Mouse (Mus musculus) forebrain, embryonic 13.5 days (tissue): ENCODE results near the gene Usp34. TPM values are rescaled to one million over a fixed set of nuclear protein-coding genes. Genes with fewer than 3 reads are reported as not detected.
A peak's percentile ranks its signal among the peaks of the same experiment; 100 is the strongest.
"Not testable (repeated sequence)": the region's sequence is repeated elsewhere in the genome, so short reads cannot be mapped to it uniquely, and the experiment has no call there.

ENCODE experiments used
- ATAC-seq: fragments of 200-750 bp; cut with Nextera tagmentation; 2 replicates; pipeline ENCODE4 v1.8.0; 2017
- H3K27ac ChIP-seq: fragments of 300-500 bp; sonication (generic); 2 replicates; pipeline ENCODE4 v1.5.1; 2015; ENCODE audit warnings: inconsistent platforms, mild to moderate bottlenecking, moderate library complexity
- H3K27me3 ChIP-seq: fragments of 300-500 bp; sonication (generic); 2 replicates; pipeline ENCODE4 v1.6.1; 2015; ENCODE audit warnings: mild to moderate bottlenecking, inconsistent platforms
- H3K36me3 ChIP-seq: fragments of 300-500 bp; sonication (generic); 2 replicates; pipeline ENCODE4 v1.6.1; 2015; ENCODE audit warnings: mild to moderate bottlenecking, inconsistent platforms; ENCODE audit not compliant: poor library complexity, severe bottlenecking
- H3K4me1 ChIP-seq: fragments of 300-500 bp; sonication (generic); 2 replicates; pipeline ENCODE4 v1.6.1; 2015; ENCODE audit warnings: inconsistent platforms
- H3K4me2 ChIP-seq: fragments of 300-500 bp; sonication (generic); 2 replicates; pipeline ENCODE4 v1.6.1; 2015; ENCODE audit warnings: inconsistent platforms, mild to moderate bottlenecking, moderate library complexity
- H3K4me3 ChIP-seq: fragments of 300-500 bp; sonication (generic); 2 replicates; pipeline ENCODE4 v1.5.1; 2015; ENCODE audit warnings: mild to moderate bottlenecking, inconsistent platforms
- H3K9ac ChIP-seq: fragments of 300-500 bp; sonication (generic); 2 replicates; pipeline ENCODE4 v1.6.1; 2015; ENCODE audit warnings: mild to moderate bottlenecking, inconsistent platforms
- H3K9me3 ChIP-seq: fragments of 300-500 bp; sonication (generic); replicated peaks from 2 replicates; pipeline ENCODE4 v1.6.1; 2016; ENCODE audit warnings: inconsistent platforms
- WGBS: fragments of 180-500 bp; shearing (Covaris S2); methylation state at CpG from one replicate; pipeline ENCODE4 v1.1.7; 2015; 5-methylcytosine and 5-hydroxymethylcytosine counted together
- polyA plus RNA-seq: library from polyadenylated mRNA; unstranded; fragments of >200 nt; fragmentation: Nextera tagmentation; extraction: Ambion mirVana; gene quantifications from 2 replicates; pipeline ENCODE4 v1.2.1, GENCODE M21; 2015

The Usp34 gene
- polyA plus RNA-seq, 1 experiment from 2014 or later, result 27.1 TPM

- H3K4me2 ChIP-seq, result no peak overlapping the region
- no peak overlapping the region for H3K9ac ChIP-seq
- no peak overlapping the region for H3K4me3 ChIP-seq
- no peaks in the 10 kb centered on the region for H3K9me3 ChIP-seq
- no peaks in the 10 kb centered on the region for H3K4me1 ChIP-seq
- H3K27me3 ChIP-seq, result no peaks in the 10 kb centered on the region
- WGBS, result 100% methylated on average over 1 of the region's 1 CpGs
- peak; percentile 40; the same call in 1 of the 2 replicates for ATAC-seq
- no peak overlapping the region for H3K27ac ChIP-seq
- peaks cover 38% of the 10 kb centered on the region for H3K36me3 ChIP-seq
These were observed 6.8 kb upstream of the Usp34 start for GRCm38 (mm10) chr11:23299910-23300309.

GRCm38 (mm10) chr11:23303126-23303525, 3.6 kb upstream of the Usp34 start:
- H3K27ac ChIP-seq, result no peak overlapping the region
- no peak overlapping the region for H3K4me3 ChIP-seq
- WGBS, result 73% methylated on average over 1 of the region's 1 CpGs
- ATAC-seq, result no peak
- H3K9ac ChIP-seq, result no peak overlapping the region
- H3K9me3 ChIP-seq, result no peaks in the 10 kb centered on the region
- no peaks in the 10 kb centered on the region for H3K27me3 ChIP-seq
- peaks cover 8% of the 10 kb centered on the region; the same call in 1 of the 2 replicates for H3K36me3 ChIP-seq
- H3K4me2 ChIP-seq, result no peak overlapping the region
- H3K4me1 ChIP-seq, result peaks cover 3% of the 10 kb centered on the region; the same call in 1 of the 2 replicates

GRCm38 (mm10) chr11:23305101-23305672, 1.5 kb upstream of the Usp34 start:
- H3K27ac ChIP-seq, result peak overlapping the region; percentile 99
- not testable (repeated sequence) for H3K9me3 ChIP-seq, ATAC-seq, H3K27me3 ChIP-seq, H3K36me3 ChIP-seq
- peak overlapping the region; percentile 63 for H3K4me2 ChIP-seq
- H3K4me1 ChIP-seq, result peaks cover 14% of the 10 kb centered on the region
- 35% methylated on average over 10 of the region's 10 CpGs for WGBS
- peak overlapping the region; percentile 87 for H3K9ac ChIP-seq
- H3K4me3 ChIP-seq, result peak overlapping the region; percentile 84

- H3K36me3 ChIP-seq, result no peaks in the 10 kb centered on the region
- under 1% methylated on average over 74 of the region's 98 CpGs for WGBS
- H3K4me1 ChIP-seq, result peaks cover 14% of the 10 kb centered on the region
- peak overlapping the region; percentile 84 for H3K4me3 ChIP-seq
- H3K27ac ChIP-seq, result peak overlapping the region; percentile 99
- H3K9me3 ChIP-seq, result no peaks in the 10 kb centered on the region
- no peaks in the 10 kb centered on the region for H3K27me3 ChIP-seq
- H3K9ac ChIP-seq, result peak overlapping the region; percentile 87
- ATAC-seq, result peak; percentile 95
- peak overlapping the region; percentile 63 for H3K4me2 ChIP-seq
These were observed 754 bp upstream of the Usp34 start for GRCm38 (mm10) chr11:23305673-23306608.

- ATAC-seq, result no peak
- Histone ChIP-seq H3K9me3 (no peaks in the 10 kb centered on the region), H3K27me3 (no peaks in the 10 kb centered on the region), H3K4me3 (peak overlapping the region; percentile 84), H3K9ac (peak overlapping the region; percentile 87), H3K4me2 (peak overlapping the region; percentile 70), H3K27ac (peak overlapping the region; percentile 99), H3K4me1 (peaks cover 17% of the 10 kb centered on the region), H3K36me3 (0 out of 2 replicates have a peak, but pooled peaks cover 4% of the 10 kb centered on the region)
- WGBS, result 4% methylated on average over 6 of the region's 6 CpGs
These were observed 848 bp downstream of the Usp34 start for GRCm38 (mm10) chr11:23307566-23307920.

GRCm38 (mm10) chr11:23313496-23313895, 6.8 kb downstream of the Usp34 start:
- H3K4me2 ChIP-seq, result no peak overlapping the region
- H3K27ac ChIP-seq, result no peak overlapping the region
- 0 out of 2 replicates have a peak, but pooled peaks cover 8% of the 10 kb centered on the region for H3K36me3 ChIP-seq
- no peak overlapping the region for H3K9ac ChIP-seq
- no peaks in the 10 kb centered on the region for H3K9me3 ChIP-seq
- no peak for ATAC-seq
- WGBS, result 95% methylated on average over 1 of the region's 1 CpGs
- H3K4me3 ChIP-seq, result no peak overlapping the region
- no peaks in the 10 kb centered on the region for H3K27me3 ChIP-seq
- peaks cover 14% of the 10 kb centered on the region for H3K4me1 ChIP-seq

GRCm38 (mm10) chr11:23329413-23329812, 22.7 kb downstream of the Usp34 start:
- Histone ChIP-seq H3K4me3 (no peak overlapping the region), H3K9me3 (no peaks in the 10 kb centered on the region), H3K27me3 (no peaks in the 10 kb centered on the region), H3K27ac (no peak overlapping the region), H3K4me2 (no peak overlapping the region), H3K9ac (no peak overlapping the region), H3K36me3 (peaks cover 7% of the 10 kb centered on the region), H3K4me1 (no peaks in the 10 kb centered on the region)
- 91% methylated on average over 2 of the region's 2 CpGs for WGBS
- no peak for ATAC-seq

GRCm38 (mm10) chr11:23332136-23332535, 25.4 kb downstream of the Usp34 start:
- H3K4me2 ChIP-seq, result no peak overlapping the region
- H3K4me1 ChIP-seq, result no peaks in the 10 kb centered on the region
- no peaks in the 10 kb centered on the region for H3K9me3 ChIP-seq
- no peaks in the 10 kb centered on the region for H3K27me3 ChIP-seq
- peaks cover 16% of the 10 kb centered on the region for H3K36me3 ChIP-seq
- ATAC-seq, result no peak
- H3K4me3 ChIP-seq, result no peak overlapping the region
- no peak overlapping the region for H3K27ac ChIP-seq
- H3K9ac ChIP-seq, result no peak overlapping the region
- WGBS, result 83% methylated on average over 3 of the region's 3 CpGs

- peaks cover 21% of the 10 kb centered on the region for H3K36me3 ChIP-seq
- no peak for ATAC-seq
- no peak overlapping the region for H3K4me3 ChIP-seq
- H3K27ac ChIP-seq, result no peak overlapping the region
- no peaks in the 10 kb centered on the region for H3K9me3 ChIP-seq
- H3K4me1 ChIP-seq, result no peaks in the 10 kb centered on the region
- no peak overlapping the region for H3K4me2 ChIP-seq
- H3K9ac ChIP-seq, result no peak overlapping the region
- H3K27me3 ChIP-seq, result no peaks in the 10 kb centered on the region
- 71% methylated on average over 1 of the region's 1 CpGs for WGBS
These were observed 28.5 kb downstream of the Usp34 start for GRCm38 (mm10) chr11:23335160-23335559.

- 69% methylated on average over 5 of the region's 5 CpGs for WGBS
- not testable (repeated sequence) for H3K27me3 ChIP-seq, H3K9me3 ChIP-seq, H3K4me3 ChIP-seq, ATAC-seq, H3K9ac ChIP-seq, H3K4me1 ChIP-seq, H3K4me2 ChIP-seq, H3K27ac ChIP-seq
- H3K36me3 ChIP-seq, result peaks cover 31% of the 10 kb centered on the region
These were observed 50.5 kb downstream of the Usp34 start for GRCm38 (mm10) chr11:23357226-23357625.

GRCm38 (mm10) chr11:23359687-23360235, 53.1 kb downstream of the Usp34 start:
- H3K9me3 ChIP-seq, H3K4me2 ChIP-seq, H3K27me3 ChIP-seq, H3K4me1 ChIP-seq, H3K4me3 ChIP-seq, ATAC-seq, H3K27ac ChIP-seq, H3K9ac ChIP-seq: not testable (repeated sequence)
- H3K36me3 ChIP-seq, result peaks cover 48% of the 10 kb centered on the region
- 81% methylated on average over 1 of the region's 1 CpGs for WGBS

- peaks cover 43% of the 10 kb centered on the region for H3K36me3 ChIP-seq
- ATAC-seq, result no peak
- H3K27ac ChIP-seq, result no peak overlapping the region
- H3K4me1 ChIP-seq, result no peaks in the 10 kb centered on the region
- no peaks in the 10 kb centered on the region for H3K9me3 ChIP-seq
- H3K4me2 ChIP-seq, result no peak overlapping the region
- H3K4me3 ChIP-seq, result no peak overlapping the region
- H3K27me3 ChIP-seq, result no peaks in the 10 kb centered on the region
- no peak overlapping the region for H3K9ac ChIP-seq
These were observed 55.6 kb downstream of the Usp34 start for GRCm38 (mm10) chr11:23362305-23362704.
